Mouse (Mus musculus) gastrocnemius, postnatal 10 days (tissue): Measurements from ENCODE around the gene Dnajc11. TPM values are rescaled to one million over a fixed set of nuclear protein-coding genes. Genes with fewer than 3 reads are reported as not detected.

Source experiments
- DNase-seq: peaks from one replicate; pipeline ENCODE4 v3.0.0; 2021; ENCODE audit warnings: mixed read lengths
- long read RNA-seq, 2 experiments: library from polyadenylated mRNA; stranded (forward); transcript quantifications; one replicate each; pipeline ENCODE4 v2.0.0; 2021
- total RNA-seq, 2 experiments: library from RNA; stranded (reverse); gene quantifications; 2 replicates each; pipeline ENCODE4 v1.2.3; 2021

Dnajc11 gene
- total RNA-seq, result 10 to 100 TPM; 72.1 to 72.3 TPM
- long read RNA-seq, experiment 1, transcript Dnajc11-201 (16 exons, 3,151 nt), result major isoform, 103 of 130 reads
- long read RNA-seq, experiment 1, partial matches to known transcripts, result 5 of 130 reads
- long read RNA-seq, experiment 1, other reads (novel, unspliced or antisense), result 21 of 130 reads
- long read RNA-seq, experiment 2, transcript Dnajc11-201 (16 exons, 3,151 nt), result major isoform, 105 of 125 reads
- long read RNA-seq, experiment 2, partial matches to known transcripts, result 4 of 125 reads
- long read RNA-seq, experiment 2, other reads (novel, unspliced or antisense), result 16 of 125 reads

- peak; percentile 93 for DNase-seq
Observed at GRCm38 (mm10) chr4:151933505-151934214, at the start of gene Dnajc11. Gene Dnajc11 (plus strand): TSS chr4:151933691.

GRCm38 (mm10) chr4:151893241-151893640 is 40.2 kb upstream of the Dnajc11 start:
- DNase-seq, result no peak

GRCm38 (mm10) chr4:151894926-151895325 is 38.6 kb upstream of the Dnajc11 start:
- no peak for DNase-seq

GRCm38 (mm10) chr4:151895624-151896023 is 37.9 kb upstream of the Dnajc11 start:
- DNase-seq, result no peak

GRCm38 (mm10) chr4:151897069-151897617 is 36.3 kb upstream of the Dnajc11 start:
- DNase-seq, result no peak

- DNase-seq, result no peak
Observed at GRCm38 (mm10) chr4:151898600-151899245, 34.8 kb upstream of the Dnajc11 start.

GRCm38 (mm10) chr4:151899707-151900384 is 33.6 kb upstream of the Dnajc11 start:
- DNase-seq, result no peak

GRCm38 (mm10) chr4:151900735-151901134 is 32.8 kb upstream of the Dnajc11 start:
- no peak for DNase-seq

GRCm38 (mm10) chr4:151901422-151901821 is 32.1 kb upstream of the Dnajc11 start:
- DNase-seq, result no peak

- DNase-seq, result no peak
Observed at GRCm38 (mm10) chr4:151902046-151902688, 31.3 kb upstream of the Dnajc11 start.

GRCm38 (mm10) chr4:151902689-151903241 is 30.7 kb upstream of the Dnajc11 start:
- DNase-seq, result peak; percentile 58

GRCm38 (mm10) chr4:151904098-151904497 is 29.4 kb upstream of the Dnajc11 start:
- peak; percentile 34 for DNase-seq

- DNase-seq, result no peak
Observed at GRCm38 (mm10) chr4:151905621-151906020, 27.9 kb upstream of the Dnajc11 start.

- DNase-seq, result peak; percentile 48
Observed at GRCm38 (mm10) chr4:151907577-151908343, 25.7 kb upstream of the Dnajc11 start.

GRCm38 (mm10) chr4:151908809-151909208 is 24.7 kb upstream of the Dnajc11 start:
- DNase-seq, result peak; percentile 49

GRCm38 (mm10) chr4:151916271-151916670 is 17.2 kb upstream of the Dnajc11 start:
- DNase-seq, result no peak

- no peak for DNase-seq
Observed at GRCm38 (mm10) chr4:151919135-151919840, 14.2 kb upstream of the Dnajc11 start.

- DNase-seq, result peak; percentile 65
Observed at GRCm38 (mm10) chr4:151919900-151920643, 13.4 kb upstream of the Dnajc11 start.

- no peak for DNase-seq
Observed at GRCm38 (mm10) chr4:151922124-151922523, 11.4 kb upstream of the Dnajc11 start.
